Mouse (Mus musculus): ENCODE measurements around the gene Ep300. TPM values are rescaled to one million over a fixed set of nuclear protein-coding genes. Genes with fewer than 3 reads are reported as not detected.
A peak's percentile ranks its signal among the peaks of the same experiment; 100 is the strongest.
"Not testable (repeated sequence)": the region's sequence is repeated elsewhere in the genome, so short reads cannot be mapped to it uniquely, and the experiment has no call there.

Ep300 gene
- total and polyA plus RNA-seq, 2 experiments from 2014 or later = 14.9 to 55.5 TPM

GRCm38 (mm10) chr15:81585746-81586461 is 753 bp downstream of the Ep300 start:
- Histone ChIP-seq H3K4me2 (ENCODE audit: low read depth, low read length, poor library complexity, severe bottlenecking) (peak overlapping the region; percentile 64), H3K27ac (ENCODE audit: low read depth, low read length) (peak overlapping the region; percentile 100), H3K27me3 (ENCODE audit: insufficient read depth, low read length) (no peaks in the 10 kb centered on the region), H3K9me3 (ENCODE audit: low read length) (no peaks in the 10 kb centered on the region), H3K36me3 (ENCODE audit: insufficient read depth, low read length) (no peaks in the 10 kb centered on the region; the same call in 1 of the 2 replicates), H3K4me1 (ENCODE audit: insufficient read depth, low read length) (no peaks in the 10 kb centered on the region; the same call in 1 of the 2 replicates), H3K9ac (replicated peaks; ENCODE audit: low read length, poor library complexity, severe bottlenecking) (peak overlapping the region; percentile 100), H3K4me3 (ENCODE audit: low read depth, low read length) (peak overlapping the region; percentile 97)
- 1% methylated on average over 58 of the region's 77 CpGs for WGBS
- ATAC-seq (ENCODE audit: low FRiP score) = peak; percentile 79
- TF ChIP-seq CTCF (IDR thresholded peaks at IDR 0.05) = peak; percentile 60
- peak; percentile 88 for DNase-seq (ENCODE audit: low spot score)

- DNase-seq (ENCODE audit: low spot score) = no peak
Measured at GRCm38 (mm10) chr15:81586466-81586865, 1.3 kb downstream of the Ep300 start.

GRCm38 (mm10) chr15:81587686-81588085 is 2.5 kb downstream of the Ep300 start:
- Histone ChIP-seq H3K4me3 (ENCODE audit: low read depth, low read length) (peak overlapping the region; percentile 97), H3K9ac (replicated peaks; ENCODE audit: low read length, poor library complexity, severe bottlenecking) (peak overlapping the region; percentile 100), H3K4me1 (ENCODE audit: insufficient read depth, low read length) (no peaks in the 10 kb centered on the region; the same call in 1 of the 2 replicates), H3K9me3 (ENCODE audit: low read length) (no peaks in the 10 kb centered on the region), H3K36me3 (ENCODE audit: insufficient read depth, low read length) (no peaks in the 10 kb centered on the region; the same call in 1 of the 2 replicates), H3K27me3 (ENCODE audit: insufficient read depth, low read length) (no peaks in the 10 kb centered on the region), H3K4me2 (ENCODE audit: low read depth, low read length, poor library complexity, severe bottlenecking) (peak overlapping the region; percentile 64), H3K27ac (ENCODE audit: low read depth, low read length) (no peak overlapping the region)
- 40% methylated on average over 2 of the region's 2 CpGs for WGBS
- DNase-seq (ENCODE audit: low spot score) (no peak), ATAC-seq (ENCODE audit: low FRiP score) (no peak)
- no peak for TF ChIP-seq CTCF (IDR thresholded peaks at IDR 0.05)

More at GRCm38 (mm10) chr15:81586466-81586865, 1.3 kb downstream of the Ep300 start:
- TF ChIP-seq CTCF (IDR thresholded peaks at IDR 0.05) = no peak
- Histone ChIP-seq H3K4me3 (ENCODE audit: low read depth, low read length) (peak overlapping the region; percentile 97), H3K4me2 (ENCODE audit: low read depth, low read length, poor library complexity, severe bottlenecking) (peak overlapping the region; percentile 64), H3K4me1 (ENCODE audit: insufficient read depth, low read length) (no peaks in the 10 kb centered on the region; the same call in 1 of the 2 replicates), H3K27me3 (ENCODE audit: insufficient read depth, low read length) (no peaks in the 10 kb centered on the region), H3K36me3 (ENCODE audit: insufficient read depth, low read length) (no peaks in the 10 kb centered on the region; the same call in 1 of the 2 replicates), H3K27ac (ENCODE audit: low read depth, low read length) (peak overlapping the region; percentile 100), H3K9ac (replicated peaks; ENCODE audit: low read length, poor library complexity, severe bottlenecking) (peak overlapping the region; percentile 100), H3K9me3 (ENCODE audit: low read length) (no peaks in the 10 kb centered on the region)
- 0 out of 2 replicates have a peak, but pooled peaks have one; percentile 1 for ATAC-seq (ENCODE audit: low FRiP score)
- under 1% methylated on average over 28 of the region's 28 CpGs for WGBS

GRCm38 (mm10) chr15:81594146-81594696 is 9.1 kb downstream of the Ep300 start:
- ATAC-seq (ENCODE audit: low FRiP score) (no peak), DNase-seq (ENCODE audit: low spot score) (no peak)
- no peaks in the 10 kb centered on the region for H3K27me3 ChIP-seq (ENCODE audit: insufficient read depth, low read length)
- H3K36me3 ChIP-seq (ENCODE audit: insufficient read depth, low read length) = no peaks in the 10 kb centered on the region; the same call in 1 of the 2 replicates
- H3K4me3 ChIP-seq (ENCODE audit: low read depth, low read length) = no peak overlapping the region
- no peaks in the 10 kb centered on the region for H3K9me3 ChIP-seq (ENCODE audit: low read length)
- no peak overlapping the region for H3K4me2 ChIP-seq (ENCODE audit: low read depth, low read length, poor library complexity, severe bottlenecking)
- no peaks in the 10 kb centered on the region for H3K4me1 ChIP-seq (ENCODE audit: insufficient read depth, low read length)
- 94% methylated on average over 3 of the region's 3 CpGs for WGBS
- no peak for TF ChIP-seq CTCF (IDR thresholded peaks at IDR 0.05)
- no peak overlapping the region for H3K9ac ChIP-seq (replicated peaks; ENCODE audit: low read length, poor library complexity, severe bottlenecking)
- no peak overlapping the region for H3K27ac ChIP-seq (ENCODE audit: low read depth, low read length)

- not testable (repeated sequence) for H3K4me3 ChIP-seq (ENCODE audit: low read depth, low read length); H3K27ac ChIP-seq (ENCODE audit: low read depth, low read length); H3K4me1 ChIP-seq (ENCODE audit: insufficient read depth, low read length); H3K4me2 ChIP-seq (ENCODE audit: low read depth, low read length, poor library complexity, severe bottlenecking); DNase-seq (ENCODE audit: low spot score); ATAC-seq (ENCODE audit: low FRiP score); H3K27me3 ChIP-seq (ENCODE audit: insufficient read depth, low read length); H3K9me3 ChIP-seq (ENCODE audit: low read length); H3K9ac ChIP-seq (replicated peaks; ENCODE audit: low read length, poor library complexity, severe bottlenecking)
- 96% methylated on average over 8 of the region's 8 CpGs for WGBS
- H3K36me3 ChIP-seq (ENCODE audit: insufficient read depth, low read length) = peaks cover 13% of the 10 kb centered on the region
Measured at GRCm38 (mm10) chr15:81598742-81599141, 13.6 kb downstream of the Ep300 start.

- Histone ChIP-seq H3K27ac (ENCODE audit: low read depth, low read length) (no peak overlapping the region), H3K4me1 (ENCODE audit: insufficient read depth, low read length) (no peaks in the 10 kb centered on the region), H3K4me2 (ENCODE audit: low read depth, low read length, poor library complexity, severe bottlenecking) (no peak overlapping the region), H3K36me3 (ENCODE audit: insufficient read depth, low read length) (peaks cover 26% of the 10 kb centered on the region), H3K27me3 (ENCODE audit: insufficient read depth, low read length) (no peaks in the 10 kb centered on the region), H3K9ac (replicated peaks; ENCODE audit: low read length, poor library complexity, severe bottlenecking) (no peak overlapping the region), H3K9me3 (ENCODE audit: low read length) (no peaks in the 10 kb centered on the region), H3K4me3 (ENCODE audit: low read depth, low read length) (no peak overlapping the region)
- 87% methylated on average over 1 of the region's 1 CpGs for WGBS
- DNase-seq (ENCODE audit: low spot score) (no peak), ATAC-seq (ENCODE audit: low FRiP score) (no peak)
- TF ChIP-seq CTCF (IDR thresholded peaks at IDR 0.05) = no peak
Measured at GRCm38 (mm10) chr15:81605241-81605640, 20.1 kb downstream of the Ep300 start.

Data from midbrain, postnatal 0 days (tissue).